8 mouse cellular contexts compared by ENCODE assay signal in the genomic region with DNA sequence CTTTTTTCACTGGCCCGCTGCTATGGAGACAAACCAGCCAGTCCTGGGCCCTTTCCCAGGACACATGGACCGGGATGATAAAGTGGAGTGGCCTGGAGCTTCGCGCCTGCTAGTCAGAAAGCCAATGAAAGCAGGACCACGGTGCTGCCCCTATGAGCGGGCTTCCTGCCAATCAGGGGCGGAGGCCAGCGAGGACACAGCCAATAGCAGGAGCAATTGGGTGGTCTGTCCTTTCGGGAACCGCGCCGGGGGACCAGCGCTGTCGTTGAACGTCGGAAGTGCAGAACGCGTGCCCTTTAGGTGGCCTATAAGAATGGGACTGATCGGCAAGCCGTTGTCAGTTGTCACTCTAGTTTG. TPM values are rescaled to one million over a fixed set of nuclear protein-coding genes. Genes with fewer than 3 reads are reported as not detected.
DNase-seq lines count a peak whose midpoint lies in the region; ATAC-seq and TF ChIP-seq lines count a peak whose summit lies in the region.

No protein-coding gene starts in this region.

- under 1% methylated on average over 20 of the region's 20 CpGs for WGBS in hindbrain, postnatal 0 days

- TF ChIP-seq CTCF in hindbrain, postnatal 0 days (IDR thresholded peaks at IDR 0.05; ENCODE audit: low read depth) = no peak; the same call in 1 of the 2 replicates

- H3K36me3 ChIP-seq in hindbrain, postnatal 0 days (ENCODE audit: insufficient read depth, low read length) = peaks cover 5% of the 10 kb centered on the region; the same call in 1 of the 2 replicates

- peak overlapping the region; percentile 51 for H3K9ac ChIP-seq in hindbrain, postnatal 0 days (replicated peaks; ENCODE audit: low read length)

- H3K4me2 ChIP-seq in hindbrain, postnatal 0 days (ENCODE audit: low read depth, low read length) = peak overlapping the region; percentile 94

- H3K4me3 ChIP-seq in hindbrain, postnatal 0 days (ENCODE audit: low read length) = peak overlapping the region; percentile 73

- intact Hi-C loops in left cerebral cortex, postnatal 4 days (cut with DNase I) = loop anchor here (10.0 kb wide), 1 partner anchor 119 kb away; the partner anchor contains the start of genes Asl and Crcp

- peak overlapping the region; percentile 94 for H3K27ac ChIP-seq in hindbrain, postnatal 0 days

- H3K9me3 ChIP-seq in hindbrain, postnatal 0 days (ENCODE audit: low read length) = no peaks in the 10 kb centered on the region

- peaks cover 12% of the 10 kb centered on the region for H3K4me1 ChIP-seq in hindbrain, postnatal 0 days (ENCODE audit: insufficient read depth, low read length)

- no peaks in the 10 kb centered on the region for H3K27me3 ChIP-seq in hindbrain, postnatal 0 days (ENCODE audit: insufficient read depth, low read length)

- peak; percentile 22 for ATAC-seq in activated CD4-positive, CD25-positive, alpha-beta regulatory T cell, adult 4 months
- ATAC-seq in common myeloid progenitor, adult 5-6 weeks (replicated peaks; ENCODE audit: low read depth, poor library complexity, severe bottlenecking) = peak; percentile 43; the same call in 1 of the 2 replicates
- ATAC-seq in hindbrain, postnatal 0 days = peak; percentile 69

- DNase-seq in gastrocnemius, adult 18-20 months (ENCODE audit: low spot score) = peak; percentile 63
- DNase-seq in hindbrain, postnatal 0 days (ENCODE audit: low spot score) = peak; percentile 93
- DNase-seq in left cerebral cortex, postnatal 4 days = peak; percentile 93
- DNase-seq in mesoderm, embryonic 11.5 days (ENCODE audit: low read depth, low spot score) = peak; percentile 80
- peak; percentile 75 to 76 for DNase-seq in right cerebral cortex, postnatal 36 days (ENCODE audit: low spot score in 2 of 2)
- DNase-seq in natural killer cell, adult 2 months (ENCODE audit: low spot score in 2 of 2) = no peak

RNA-seq across cellular contexts. Expression of gene Kctd7, which starts 0.7 kb away (rescaled TPM):
- polyA plus RNA-seq in activated CD4-positive, CD25-positive, alpha-beta regulatory T cell, adult 4 months (2017; shearing (Covaris generic)) = 1 to 10 TPM; 2.6 to 3.2 TPM
- total RNA-seq in common myeloid progenitor, adult 5-6 weeks (2017) = 2.3 and 9.3 TPM in 2 replicates
- total RNA-seq in gastrocnemius, adult 18-20 months (2021) = 1 to 10 TPM; 2.6 to 3.6 TPM
- total RNA-seq in hindbrain, postnatal 0 days (2014; rRNA removed) = 20.8 and 31.7 TPM in 2 replicates
- polyA plus RNA-seq in hindbrain, postnatal 0 days (2015; fragmentation: Nextera tagmentation; extraction: Ambion mirVana) = 10.9 and 11.2 TPM in 2 replicates
- total RNA-seq in left cerebral cortex, postnatal 4 days (2021) = 10 to 100 TPM; 17.3 to 19.7 TPM

RNA-seq across cellular contexts. Expression of gene Rabgef1, which starts 27.6 kb away (rescaled TPM):
- 10 to 100 TPM; 21.4 to 32.6 TPM for polyA plus RNA-seq in activated CD4-positive, CD25-positive, alpha-beta regulatory T cell, adult 4 months (2017; shearing (Covaris generic))
- 32.4 and 34.3 TPM in 2 replicates for total RNA-seq in common myeloid progenitor, adult 5-6 weeks (2017)
- 100 to 1,000 TPM in 1 of 2 experiments, 10 to 100 TPM in 1; 91.2 to 116 TPM for total RNA-seq in gastrocnemius, adult 18-20 months (2021)
- 16.1 and 19.9 TPM in 2 replicates for total RNA-seq in hindbrain, postnatal 0 days (2014; rRNA removed)
- 27.4 and 28.9 TPM in 2 replicates for polyA plus RNA-seq in hindbrain, postnatal 0 days (2015; fragmentation: Nextera tagmentation; extraction: Ambion mirVana)
- 10 to 100 TPM; 37.9 to 39.8 TPM for total RNA-seq in left cerebral cortex, postnatal 4 days (2021)

Comparison
In these comparisons a context has a peak if more than half of its experiments do, and no peak if none do; other contexts are left out.
1. DNase-seq: peak in gastrocnemius, adult 18-20 months (single experiment), hindbrain, postnatal 0 days (single experiment), left cerebral cortex, postnatal 4 days (single experiment), mesoderm, embryonic 11.5 days (single experiment) and right cerebral cortex, postnatal 36 days (2 of 2); none in natural killer cell, adult 2 months (0 of 2).
2. Peak in every context shown above with its lines, with median percentiles within 50 percentile points of each other: ATAC-seq.